Mouse (Mus musculus): ENCODE results near the gene Snai3. TPM values are rescaled to one million over a fixed set of nuclear protein-coding genes. Genes with fewer than 3 reads are reported as not detected.
A peak's percentile ranks its signal among the peaks of the same experiment; 100 is the strongest.

Gene Snai3
- polyA plus RNA-seq, 1 experiment from 2014 or later, result 0.36 TPM

DNA sequence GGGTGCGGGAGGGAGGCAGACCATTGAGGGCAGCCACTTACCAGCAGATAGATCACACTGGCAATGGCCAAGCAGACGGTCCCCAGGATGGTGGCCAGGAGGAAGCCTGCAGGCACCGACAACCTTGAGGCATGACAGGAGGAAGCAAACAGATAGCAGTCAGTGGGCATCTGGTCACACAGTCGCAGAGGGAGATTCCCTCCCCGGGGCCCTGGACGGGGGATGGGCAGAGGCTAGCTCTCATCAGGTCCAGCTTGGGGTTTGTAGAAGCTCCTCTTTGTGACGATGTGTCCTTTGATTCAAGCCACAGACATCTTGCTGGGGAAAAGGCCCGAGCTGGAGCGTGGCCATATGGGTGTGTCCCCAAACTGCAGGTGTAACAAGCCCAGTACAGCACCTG lies 34.4 kb downstream of the Snai3 start:
- no peak overlapping the region for H3K9ac ChIP-seq
- H3K4me2 ChIP-seq, result no peak overlapping the region
- no peak overlapping the region for H3K4me3 ChIP-seq
- H3K36me3 ChIP-seq, result peaks cover 12% of the 10 kb centered on the region; the same call in 1 of the 2 replicates
- H3K9me3 ChIP-seq (replicated peaks), result no peaks in the 10 kb centered on the region
- WGBS (ENCODE audit: insufficient replicate concordance), result 41% methylated on average over 9 of the region's 9 CpGs
- H3K27me3 ChIP-seq (replicated peaks), result no peaks in the 10 kb centered on the region
- no peak overlapping the region for H3K27ac ChIP-seq
- ATAC-seq, result no peak
- H3K4me1 ChIP-seq, result peaks cover 18% of the 10 kb centered on the region

DNA sequence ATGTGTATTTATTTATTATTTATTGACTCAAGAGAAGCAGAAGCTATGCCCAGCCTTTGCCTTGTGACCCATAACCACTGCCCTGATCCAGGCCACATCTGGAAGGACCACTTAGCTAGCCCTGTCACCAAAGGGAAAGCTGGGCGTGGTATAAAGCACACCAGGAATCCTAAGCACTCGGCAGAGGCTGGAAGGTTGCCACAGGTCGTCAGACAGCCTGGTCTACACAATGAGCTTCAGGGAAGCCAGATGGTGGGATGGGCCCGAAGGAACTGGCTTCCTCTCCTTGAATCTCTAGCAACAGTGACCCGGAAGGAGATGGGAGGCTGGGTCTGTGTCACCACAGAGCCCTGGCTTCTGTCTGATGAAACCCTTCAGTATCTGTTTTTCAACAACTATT lies 36.9 kb downstream of the Snai3 start:
- 63% methylated on average over 5 of the region's 5 CpGs for WGBS (ENCODE audit: insufficient replicate concordance)
- 0 out of 2 replicates have a peak, but pooled peaks cover 5% of the 10 kb centered on the region for H3K4me1 ChIP-seq
- H3K27me3 ChIP-seq (replicated peaks), result no peaks in the 10 kb centered on the region
- H3K9ac ChIP-seq, result no peak overlapping the region
- H3K27ac ChIP-seq, result no peak overlapping the region
- no peak for ATAC-seq
- H3K4me3 ChIP-seq, result no peak overlapping the region
- H3K4me2 ChIP-seq, result no peak overlapping the region
- peaks cover 17% of the 10 kb centered on the region for H3K36me3 ChIP-seq
- no peaks in the 10 kb centered on the region for H3K9me3 ChIP-seq (replicated peaks)

DNA sequence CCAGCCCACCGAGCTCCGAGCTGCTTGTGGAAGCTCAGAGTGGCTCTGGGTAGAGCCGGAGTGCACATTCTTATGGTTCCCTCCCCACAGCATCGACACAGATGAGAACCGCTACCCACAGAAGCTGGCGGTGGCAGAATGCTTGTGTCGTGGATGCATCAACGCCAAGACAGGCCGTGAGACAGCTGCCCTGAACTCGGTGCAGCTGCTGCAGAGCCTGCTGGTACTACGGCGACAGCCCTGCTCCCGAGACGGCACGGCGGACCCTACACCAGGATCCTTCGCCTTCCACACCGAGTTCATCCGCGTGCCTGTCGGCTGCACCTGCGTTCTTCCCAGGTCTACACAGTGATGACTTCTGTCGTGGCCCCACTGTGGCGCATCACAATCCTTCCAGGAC lies 37.3 kb downstream of the Snai3 start:
- no peak overlapping the region for H3K9ac ChIP-seq
- H3K36me3 ChIP-seq, result peaks cover 21% of the 10 kb centered on the region
- H3K4me3 ChIP-seq, result no peak overlapping the region
- no peak overlapping the region for H3K4me2 ChIP-seq
- ATAC-seq, result no peak
- H3K27ac ChIP-seq, result no peak overlapping the region
- 0 out of 2 replicates have a peak, but pooled peaks cover 5% of the 10 kb centered on the region for H3K4me1 ChIP-seq
- H3K27me3 ChIP-seq (replicated peaks), result no peaks in the 10 kb centered on the region
- no peaks in the 10 kb centered on the region for H3K9me3 ChIP-seq (replicated peaks)
- WGBS (ENCODE audit: insufficient replicate concordance), result 80% methylated on average over 24 of the region's 24 CpGs

- no peaks in the 10 kb centered on the region for H3K27me3 ChIP-seq (replicated peaks)
- WGBS (ENCODE audit: insufficient replicate concordance), result 71% methylated on average over 14 of the region's 14 CpGs
- H3K9ac ChIP-seq, result no peak within 1 kb of the TSS
- no peak for ATAC-seq
- peaks cover 32% of the 10 kb centered on the region for H3K36me3 ChIP-seq
- no peaks in the 10 kb centered on the region for H3K9me3 ChIP-seq (replicated peaks)
- H3K27ac ChIP-seq, result no peak within 1 kb of the TSS
- H3K4me1 ChIP-seq, result 0 out of 2 replicates have a peak, but pooled peaks cover 5% of the 10 kb centered on the region
- H3K4me2 ChIP-seq, result no peak within 1 kb of the TSS
- no peak within 1 kb of the TSS for H3K4me3 ChIP-seq
Observed at GRCm38 (mm10) chr8:122421376-122422070, 39.0 kb downstream of the Snai3 start, which contains the start of gene Il17c. TSS of gene Il17c (plus strand) at chr8:122422020.

- no peaks in the 10 kb centered on the region for H3K9me3 ChIP-seq (replicated peaks)
- 0 out of 2 replicates have a peak, but pooled peaks cover 6% of the 10 kb centered on the region for H3K4me1 ChIP-seq
- H3K9ac ChIP-seq, result no peak overlapping the region
- no peak overlapping the region for H3K4me3 ChIP-seq
- no peak for ATAC-seq
- no peaks in the 10 kb centered on the region for H3K27me3 ChIP-seq (replicated peaks)
- no peak overlapping the region for H3K27ac ChIP-seq
- 71% methylated on average over 9 of the region's 9 CpGs for WGBS (ENCODE audit: insufficient replicate concordance)
- H3K36me3 ChIP-seq, result peaks cover 44% of the 10 kb centered on the region
- no peak overlapping the region for H3K4me2 ChIP-seq
Observed at GRCm38 (mm10) chr8:122419881-122420555, 40.5 kb downstream of the Snai3 start.

DNA sequence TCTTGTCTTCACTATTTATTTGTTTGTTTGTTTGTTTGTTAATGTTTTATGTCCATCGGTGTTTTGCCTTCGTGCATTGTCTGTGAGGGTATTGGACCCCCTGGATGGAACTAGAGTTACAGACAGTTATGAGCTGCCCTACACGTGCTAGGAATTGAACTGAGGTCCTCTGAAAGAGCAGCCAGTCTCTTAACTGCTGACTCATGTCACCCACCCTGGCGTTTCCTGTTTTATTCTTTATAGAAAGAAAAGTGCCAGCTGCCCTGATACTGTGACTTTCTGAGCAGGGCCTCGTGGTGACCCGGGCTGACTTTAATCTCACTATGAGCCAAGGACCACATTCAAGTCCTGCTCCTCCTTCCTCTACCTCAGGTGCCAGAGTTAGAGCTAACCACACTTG lies 45.0 kb downstream of the Snai3 start:
- ATAC-seq, result no peak
- Histone ChIP-seq H3K9ac (no peak overlapping the region), H3K4me3 (no peak overlapping the region), H3K4me1 (0 out of 2 replicates have a peak, but pooled peaks cover 14% of the 10 kb centered on the region), H3K4me2 (no peak overlapping the region), H3K9me3 (replicated peaks) (no peaks in the 10 kb centered on the region), H3K27ac (no peak overlapping the region), H3K27me3 (replicated peaks) (no peaks in the 10 kb centered on the region), H3K36me3 (peaks cover 85% of the 10 kb centered on the region)
- 60% methylated on average over 6 of the region's 6 CpGs for WGBS (ENCODE audit: insufficient replicate concordance)

- 81% methylated on average over 9 of the region's 9 CpGs for whole genome bisulfite sequencing (ENCODE audit: insufficient replicate concordance)
- Histone ChIP-seq H3K4me2 (no peak overlapping the region), H3K4me1 (0 out of 2 replicates have a peak, but pooled peaks cover 14% of the 10 kb centered on the region), H3K9me3 (replicated peaks) (no peaks in the 10 kb centered on the region), H3K36me3 (peaks cover 98% of the 10 kb centered on the region), H3K27ac (no peak overlapping the region), H3K4me3 (no peak overlapping the region), H3K27me3 (replicated peaks) (no peaks in the 10 kb centered on the region), H3K9ac (no peak overlapping the region)
- ATAC-seq, result no peak
Observed at GRCm38 (mm10) chr8:122414311-122414710, 46.2 kb downstream of the Snai3 start.

GRCm38 (mm10) chr8:122407678-122408077 lies 52.9 kb downstream of the Snai3 start:
- no peak overlapping the region for H3K9ac ChIP-seq

DNA sequence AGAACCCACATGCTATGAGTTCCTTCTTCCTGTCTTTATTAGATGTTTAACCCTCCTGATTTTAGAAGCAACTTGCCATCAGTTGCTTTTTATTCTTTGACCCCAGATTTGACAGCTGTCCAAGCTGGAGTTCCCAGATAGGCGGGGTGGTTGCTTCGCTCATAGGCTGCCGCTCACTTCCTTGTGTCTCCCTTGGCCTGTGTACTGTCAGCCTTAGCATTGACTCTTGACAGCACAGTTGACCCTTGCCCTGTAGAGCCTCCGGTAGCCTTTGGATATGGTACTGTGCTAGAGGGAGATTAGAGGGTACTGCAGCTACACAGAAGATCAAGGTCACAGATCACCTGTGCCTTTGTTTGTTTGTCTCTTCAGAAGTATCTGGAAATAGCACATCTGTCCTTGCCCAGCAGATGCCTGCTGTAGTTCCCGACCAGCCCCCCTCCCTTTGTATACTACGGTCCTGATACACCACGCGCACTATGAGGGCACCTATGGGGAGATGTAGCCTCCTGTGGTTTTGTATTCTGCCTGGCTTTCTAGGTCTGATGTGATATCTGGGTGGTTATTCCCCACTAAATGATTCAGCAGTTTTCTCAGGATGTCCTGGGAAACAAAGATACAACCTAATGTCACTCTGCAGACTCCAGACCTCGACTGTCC lies 55.3 kb downstream of the Snai3 start:
- no peaks in the 10 kb centered on the region for H3K27me3 ChIP-seq (replicated peaks)
- no peak overlapping the region for H3K4me3 ChIP-seq
- 33% methylated on average over 9 of the region's 9 CpGs for WGBS (ENCODE audit: insufficient replicate concordance)
- ATAC-seq, result peak; percentile 67
- peak overlapping the region; percentile 45; the same call in 1 of the 2 replicates for H3K27ac ChIP-seq
- H3K9ac ChIP-seq, result 0 out of 2 replicates have a peak overlapping the region, but pooled peaks have one; percentile 1
- H3K36me3 ChIP-seq, result peaks cover 100% of the 10 kb centered on the region
- peaks cover 24% of the 10 kb centered on the region for H3K4me1 ChIP-seq
- 0 out of 2 replicates have a peak overlapping the region, but pooled peaks have one; percentile 4 for H3K4me2 ChIP-seq
- H3K9me3 ChIP-seq (replicated peaks), result no peaks in the 10 kb centered on the region

More at GRCm38 (mm10) chr8:122407678-122408077, 52.9 kb downstream of the Snai3 start:
- H3K36me3 ChIP-seq, result peaks cover 100% of the 10 kb centered on the region
- no peak overlapping the region for H3K27ac ChIP-seq
- peaks cover 24% of the 10 kb centered on the region for H3K4me1 ChIP-seq
- H3K9me3 ChIP-seq (replicated peaks), result no peaks in the 10 kb centered on the region
- no peak overlapping the region for H3K4me2 ChIP-seq
- no peaks in the 10 kb centered on the region for H3K27me3 ChIP-seq (replicated peaks)
- WGBS (ENCODE audit: insufficient replicate concordance), result 92% methylated on average over 7 of the region's 7 CpGs
- no peak overlapping the region for H3K4me3 ChIP-seq
- ATAC-seq, result no peak

Measured in liver, embryonic 12.5 days (tissue).